Mouse (Mus musculus): Measurements from ENCODE around the gene Piwil4. TPM values are rescaled to one million over a fixed set of nuclear protein-coding genes. Genes with fewer than 3 reads are reported as not detected.
A peak's percentile ranks its signal among the peaks of the same experiment; 100 is the strongest.
"Not testable (repeated sequence)": the region's sequence is repeated elsewhere in the genome, so short reads cannot be mapped to it uniquely, and the experiment has no call there.

Piwil4 gene
- polyA plus RNA-seq, 1 experiment from 2014 or later = 0.06 TPM

- 0 out of 2 replicates have a peak overlapping the region, but pooled peaks have one; percentile 22 for H3K4me2 ChIP-seq (ENCODE audit: low read depth, low read length)
- DNase-seq = no peak
- TF ChIP-seq EP300 (IDR thresholded peaks at IDR 0.05; ENCODE audit: low read depth) (no peak), CTCF (IDR thresholded peaks at IDR 0.05; ENCODE audit: low read depth) (no peak)
- no peak for ATAC-seq
- 0 out of 2 replicates have a peak overlapping the region, but pooled peaks have one; percentile 11 for H3K27ac ChIP-seq (ENCODE audit: low read depth)
- H3K4me3 ChIP-seq (ENCODE audit: low read depth, low read length) = no peak overlapping the region
- no peaks in the 10 kb centered on the region for H3K36me3 ChIP-seq (replicated peaks; ENCODE audit: insufficient read depth, low read length)
- H3K4me1 ChIP-seq (ENCODE audit: insufficient read depth) = no peaks in the 10 kb centered on the region
- H3K9me3 ChIP-seq (ENCODE audit: low read length) = no peaks in the 10 kb centered on the region
- H3K27me3 ChIP-seq (ENCODE audit: insufficient read depth, low read length) = no peaks in the 10 kb centered on the region
- H3K9ac ChIP-seq (replicated peaks) = no peak overlapping the region
Measured at GRCm38 (mm10) chr9:14718332-14718691, 22.2 kb downstream of the Piwil4 start.

DNA sequence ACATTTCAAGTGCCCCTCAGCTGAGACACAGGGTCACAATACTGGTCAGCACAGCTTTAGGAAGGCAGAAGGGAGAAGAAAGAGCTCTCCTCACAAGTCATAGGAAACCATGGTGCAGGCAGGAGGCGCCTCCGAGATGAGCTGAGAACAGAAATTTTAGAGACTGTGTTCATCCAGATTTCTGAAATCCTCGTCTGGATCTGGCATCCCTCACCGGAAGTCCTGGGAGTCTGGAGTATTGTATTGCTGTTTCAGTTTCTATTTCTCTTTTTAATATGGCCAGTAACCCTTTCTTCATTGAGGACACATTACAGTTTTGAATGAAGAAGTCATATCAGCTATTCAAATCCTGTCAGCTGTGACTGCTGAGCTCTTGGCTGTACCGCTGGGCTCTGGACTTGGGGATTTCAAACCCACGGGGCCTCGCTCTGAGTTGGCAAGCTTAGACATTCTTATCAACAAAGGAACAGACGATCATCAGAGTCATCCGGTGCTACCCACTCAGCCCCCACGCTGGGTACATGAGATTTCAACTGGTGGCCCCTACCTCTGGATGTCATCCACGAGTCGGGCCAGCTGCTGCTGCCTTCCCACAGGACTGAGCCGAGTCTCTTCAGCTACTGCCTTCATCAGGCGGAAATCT is 22.7 kb downstream of the Piwil4 start:
- TF ChIP-seq EP300 (IDR thresholded peaks at IDR 0.05; ENCODE audit: low read depth) (no peak), CTCF (IDR thresholded peaks at IDR 0.05; ENCODE audit: low read depth) (no peak)
- H3K9ac ChIP-seq (replicated peaks) = no peak overlapping the region
- WGBS (ENCODE audit: insufficient replicate concordance) = 41% methylated on average over 14 of the region's 14 CpGs
- no peaks in the 10 kb centered on the region for H3K4me1 ChIP-seq (ENCODE audit: insufficient read depth)
- DNase-seq (no peak), ATAC-seq (no peak)
- no peaks in the 10 kb centered on the region for H3K27me3 ChIP-seq (ENCODE audit: insufficient read depth, low read length)
- no peak overlapping the region for H3K4me3 ChIP-seq (ENCODE audit: low read depth, low read length)
- 0 out of 2 replicates have a peak overlapping the region, but pooled peaks have one; percentile 22 for H3K4me2 ChIP-seq (ENCODE audit: low read depth, low read length)
- no peaks in the 10 kb centered on the region for H3K9me3 ChIP-seq (ENCODE audit: low read length)
- H3K36me3 ChIP-seq (replicated peaks; ENCODE audit: insufficient read depth, low read length) = no peaks in the 10 kb centered on the region
- H3K27ac ChIP-seq (ENCODE audit: low read depth) = 0 out of 2 replicates have a peak overlapping the region, but pooled peaks have one; percentile 19

DNA sequence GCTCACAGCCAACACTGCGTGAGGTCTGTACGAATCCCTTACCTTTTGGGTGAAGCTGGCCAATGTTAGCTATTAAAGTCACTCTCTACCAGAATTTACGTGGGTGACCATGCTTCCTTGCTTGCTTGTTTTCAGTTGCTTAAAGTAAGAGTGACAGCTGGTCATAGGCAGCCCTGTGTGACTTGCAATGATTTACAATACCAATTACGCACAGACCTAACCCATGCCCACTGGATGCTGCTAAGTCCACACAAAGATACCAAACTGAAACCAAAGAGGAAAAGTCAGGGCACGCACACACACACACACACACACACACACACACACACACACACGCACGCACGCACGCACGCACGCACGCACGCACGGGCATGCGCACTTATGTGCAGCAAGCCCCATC is 25.3 kb downstream of the Piwil4 start:
- Histone ChIP-seq H3K9ac (replicated peaks) (no peak overlapping the region), H3K27me3 (ENCODE audit: insufficient read depth, low read length) (no peaks in the 10 kb centered on the region), H3K36me3 (replicated peaks; ENCODE audit: insufficient read depth, low read length) (no peaks in the 10 kb centered on the region), H3K4me3 (ENCODE audit: low read depth, low read length) (no peak overlapping the region), H3K9me3 (ENCODE audit: low read length) (no peaks in the 10 kb centered on the region), H3K27ac (ENCODE audit: low read depth) (no peak overlapping the region), H3K4me1 (ENCODE audit: insufficient read depth) (no peaks in the 10 kb centered on the region), H3K4me2 (ENCODE audit: low read depth, low read length) (no peak overlapping the region)
- no peak for TF ChIP-seq EP300 (IDR thresholded peaks at IDR 0.05; ENCODE audit: low read depth)
- no peak for TF ChIP-seq CTCF (IDR thresholded peaks at IDR 0.05; ENCODE audit: low read depth)
- WGBS (ENCODE audit: insufficient replicate concordance) = 87% methylated on average over 15 of the region's 15 CpGs
- DNase-seq (no peak), ATAC-seq (no peak)

DNA sequence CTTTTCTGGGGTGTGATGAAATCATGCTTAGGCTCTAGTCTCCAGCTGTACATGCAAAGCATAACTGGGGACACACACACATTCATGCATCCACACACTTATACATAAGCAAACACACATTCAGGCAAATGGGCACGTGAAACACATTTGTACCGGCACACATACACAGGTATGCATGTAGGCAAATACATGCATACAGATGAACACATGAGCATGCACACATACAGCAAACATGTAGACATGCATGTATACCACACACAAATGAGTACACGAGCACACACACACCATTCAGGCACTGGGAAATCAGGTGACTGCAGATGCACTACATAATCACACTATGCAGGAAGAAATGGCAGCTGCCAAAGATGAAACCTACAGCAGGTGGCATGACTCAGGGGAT is 29.6 kb downstream of the Piwil4 start:
- Histone ChIP-seq H3K4me1 (ENCODE audit: insufficient read depth) (no peaks in the 10 kb centered on the region), H3K4me3 (ENCODE audit: low read depth, low read length) (no peak overlapping the region), H3K4me2 (ENCODE audit: low read depth, low read length) (no peak overlapping the region), H3K27me3 (ENCODE audit: insufficient read depth, low read length) (no peaks in the 10 kb centered on the region), H3K9me3 (ENCODE audit: low read length) (no peaks in the 10 kb centered on the region), H3K9ac (replicated peaks) (no peak overlapping the region), H3K36me3 (replicated peaks; ENCODE audit: insufficient read depth, low read length) (no peaks in the 10 kb centered on the region), H3K27ac (ENCODE audit: low read depth) (no peak overlapping the region)
- WGBS (ENCODE audit: insufficient replicate concordance) = 77% methylated on average over 3 of the region's 3 CpGs
- TF ChIP-seq EP300 (IDR thresholded peaks at IDR 0.05; ENCODE audit: low read depth) (no peak), CTCF (IDR thresholded peaks at IDR 0.05; ENCODE audit: low read depth) (no peak)
- ATAC-seq = no peak
- DNase-seq = no peak

DNA sequence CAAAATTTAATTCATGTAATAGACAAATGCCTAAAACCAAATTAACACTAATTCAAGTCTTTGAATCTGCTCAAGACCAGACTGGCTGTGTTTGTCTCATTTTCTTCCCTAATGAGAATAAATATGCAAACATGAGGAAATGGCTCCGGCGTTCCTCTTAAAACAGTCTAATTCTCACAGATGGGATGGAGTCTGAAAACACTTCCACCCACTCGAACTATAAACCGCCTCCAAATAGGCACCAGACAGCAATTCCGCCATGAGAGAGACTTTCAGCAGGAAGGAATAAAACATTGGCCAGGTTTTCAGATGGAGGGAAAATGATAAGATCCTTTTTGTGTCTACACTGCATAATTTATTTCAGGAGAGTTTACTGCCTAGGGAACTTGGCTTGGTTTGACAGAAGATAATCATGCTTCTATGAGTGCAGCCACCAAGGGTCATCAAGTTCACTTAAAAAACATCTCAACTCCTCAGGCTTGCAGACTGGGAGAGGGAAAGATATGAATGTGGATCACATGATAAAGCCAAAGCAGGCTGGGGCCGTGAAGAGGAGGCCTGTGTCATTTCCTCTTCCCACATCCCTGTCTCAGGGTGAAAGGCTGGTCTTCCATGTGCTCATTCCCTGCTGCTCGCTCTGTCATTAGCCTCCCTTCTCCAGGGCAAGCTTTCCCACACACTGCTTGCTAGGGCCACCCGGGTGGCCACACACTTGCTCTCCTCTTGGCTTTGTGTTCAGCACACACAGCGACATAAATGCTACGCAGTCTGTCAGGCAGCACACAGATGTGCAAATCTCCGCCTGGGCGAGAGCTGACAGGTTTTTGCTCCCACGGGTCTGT is 35.0 kb downstream of the Piwil4 start:
- Histone ChIP-seq H3K9me3 (ENCODE audit: low read length) (no peaks in the 10 kb centered on the region), H3K27me3 (ENCODE audit: insufficient read depth, low read length) (no peaks in the 10 kb centered on the region), H3K36me3 (replicated peaks; ENCODE audit: insufficient read depth, low read length) (no peaks in the 10 kb centered on the region), H3K4me2 (ENCODE audit: low read depth, low read length) (no peak overlapping the region), H3K9ac (replicated peaks) (no peak overlapping the region), H3K27ac (ENCODE audit: low read depth) (no peak overlapping the region), H3K4me3 (ENCODE audit: low read depth, low read length) (no peak overlapping the region), H3K4me1 (ENCODE audit: insufficient read depth) (no peaks in the 10 kb centered on the region)
- ATAC-seq (no peak), DNase-seq (no peak)
- 68% methylated on average over 13 of the region's 13 CpGs for WGBS (ENCODE audit: insufficient replicate concordance)
- TF ChIP-seq EP300 (IDR thresholded peaks at IDR 0.05; ENCODE audit: low read depth) (no peak), CTCF (IDR thresholded peaks at IDR 0.05; ENCODE audit: low read depth) (no peak)

DNA sequence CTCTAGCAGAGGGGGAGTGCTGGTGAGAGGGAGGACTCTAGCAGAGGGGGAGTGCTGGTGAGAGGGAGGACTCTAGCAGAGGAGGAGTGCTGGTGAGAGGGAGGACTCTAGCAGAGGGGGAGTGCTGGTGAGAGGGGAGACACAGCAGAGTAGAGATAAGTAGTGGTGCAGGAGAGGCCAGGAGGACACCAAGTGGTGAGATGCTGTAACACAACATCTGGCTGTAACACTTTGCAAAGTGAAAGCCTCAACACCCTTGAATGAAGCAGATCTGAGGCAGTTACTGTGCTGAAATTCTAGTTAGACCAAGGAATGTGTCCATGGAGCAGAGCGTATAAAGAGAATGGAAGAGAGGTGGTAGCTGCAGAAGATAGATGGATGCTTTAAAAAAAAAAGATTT is 39.7 kb downstream of the Piwil4 start:
- not testable (repeated sequence) for H3K4me2 ChIP-seq (ENCODE audit: low read depth, low read length)
- WGBS (ENCODE audit: insufficient replicate concordance) = 77% methylated on average over 1 of the region's 1 CpGs

More for the DNA sequence above, 39.7 kb downstream of the Piwil4 start:
- not testable (repeated sequence) for ATAC-seq; H3K27ac ChIP-seq (ENCODE audit: low read depth); H3K4me1 ChIP-seq (ENCODE audit: insufficient read depth); H3K4me3 ChIP-seq (ENCODE audit: low read depth, low read length); H3K9ac ChIP-seq (replicated peaks); H3K36me3 ChIP-seq (replicated peaks; ENCODE audit: insufficient read depth, low read length); H3K9me3 ChIP-seq (ENCODE audit: low read length); DNase-seq; H3K27me3 ChIP-seq (ENCODE audit: insufficient read depth, low read length)
- TF ChIP-seq CTCF (IDR thresholded peaks at IDR 0.05; ENCODE audit: low read depth) = 0 out of 2 replicates have a peak, but pooled peaks have one; percentile 11
